Mouse (Mus musculus) small intestine, adult 2 months (tissue): ENCODE measurements around the gene Rassf5.

Source experiments
- CTCF ChIP-seq: fragments of 200-500 bp; IDR thresholded peaks from 2 replicates; pipeline ENCODE4 v1.5.1; 2012; ENCODE audit warnings: low read depth, mild to moderate bottlenecking, control low read depth, inconsistent platforms, low read length, moderate library complexity, mixed read lengths; ENCODE audit not compliant: insufficient replicate concordance, insufficient read length; ENCODE audit errors: extremely low read depth
- POLR2A ChIP-seq: fragments of 200-500 bp; IDR thresholded peaks from 2 replicates; pipeline ENCODE4 v1.6.1; 2012; ENCODE audit warnings: low read depth, mild to moderate bottlenecking, control low read depth, inconsistent platforms, low read length, moderate library complexity

DNA sequence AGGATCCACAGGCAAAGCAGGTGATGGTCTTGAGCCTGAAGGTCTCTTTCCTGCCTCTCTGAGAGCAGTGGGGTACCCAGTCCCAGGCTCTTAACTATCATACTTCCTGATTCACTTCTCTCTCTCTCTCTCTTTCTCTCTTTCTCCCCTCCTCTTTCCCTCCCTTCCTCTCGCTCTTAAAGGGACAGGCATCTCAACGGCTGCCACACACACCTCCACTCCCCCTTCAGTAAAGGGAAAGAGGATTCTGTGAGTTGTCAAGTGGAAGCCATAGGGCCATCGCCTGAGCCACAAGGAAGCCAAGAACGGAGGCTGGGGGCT is 34.4 kb upstream of the Rassf5 start, which contains the start of gene Ikbke:
- TF ChIP-seq CTCF (no peak), POLR2A (no peak)
